Mouse (Mus musculus) megakaryocyte, embryonic 14.5 days (primary cell): ENCODE results near the gene Olfr191.
"Not testable (repeated sequence)": the region's sequence is repeated elsewhere in the genome, so short reads cannot be mapped to it uniquely, and the experiment has no call there.

ENCODE experiments used
- FLI1 ChIP-seq: IDR thresholded peaks from 2 replicates; pipeline ENCODE4 v1.6.1; 2012; ENCODE audit warnings: low read length, inconsistent platforms, mixed read lengths
- GATA1 ChIP-seq: IDR thresholded peaks from 3 replicates; pipeline ENCODE4 v1.6.1; 2012; ENCODE audit warnings: mixed read lengths, low read length, inconsistent platforms, borderline replicate concordance

DNA sequence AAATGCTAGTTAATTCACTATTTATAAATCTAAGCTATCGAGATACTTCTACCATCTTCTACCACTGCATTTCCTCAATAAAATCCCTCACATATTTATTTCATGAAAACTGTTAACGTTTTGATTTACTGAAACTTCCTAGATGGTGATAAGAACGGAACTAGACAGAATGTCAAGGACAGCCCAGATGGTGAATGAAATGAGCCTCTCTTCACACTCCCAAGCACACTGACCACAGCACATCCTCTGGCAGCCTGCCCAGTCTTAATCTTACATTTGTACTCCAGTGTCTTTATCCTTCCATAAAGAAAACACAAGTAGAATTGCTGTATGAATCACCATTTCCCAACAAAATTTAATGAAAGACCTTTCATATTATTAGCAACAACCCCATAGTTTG, 27.2 kb downstream of the Olfr191 start:
- TF ChIP-seq GATA1, FLI1: not testable (repeated sequence)
